Mouse (Mus musculus) NIH3T3 (cell line): Measurements from ENCODE around the gene B830017H08Rik.
A peak's percentile ranks its signal among the peaks of the same experiment; 100 is the strongest.

ENCODE experiments used
- DNase-seq: peaks from one replicate; pipeline ENCODE4 v3.0.0-alpha.2; 2012; ENCODE audit warnings: low read depth

The B830017H08Rik gene

GRCm38 (mm10) chr16:17851331-17851730, 18.4 kb downstream of the B830017H08Rik start:
- no peak for DNase-seq

- DNase-seq, result no peak
These were observed 18.9 kb downstream of the B830017H08Rik start for GRCm38 (mm10) chr16:17851860-17852259.

- DNase-seq, result no peak
These were observed 20.3 kb downstream of the B830017H08Rik start for GRCm38 (mm10) chr16:17853263-17853662.

DNA sequence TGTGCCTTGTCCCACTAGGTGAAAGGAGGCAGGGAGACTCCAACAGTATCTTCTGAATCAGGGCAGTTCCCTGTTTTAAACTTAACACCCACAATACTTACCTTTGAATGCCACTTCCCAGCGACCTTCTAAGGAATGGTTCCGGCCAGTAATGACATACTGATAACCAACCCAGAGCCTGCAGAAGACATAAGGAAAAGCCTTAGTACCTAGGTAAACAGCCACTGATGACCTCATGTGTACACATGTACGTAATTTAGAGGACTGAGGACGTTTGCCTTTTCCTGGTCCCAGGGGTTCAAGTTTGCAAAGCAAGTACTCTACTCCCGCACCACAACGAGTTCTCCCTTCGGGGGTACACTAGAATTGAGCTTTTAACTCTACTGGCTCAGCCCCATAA, 24.2 kb downstream of the B830017H08Rik start:
- no peak for DNase-seq

- DNase-seq, result peak; percentile 70
These were observed 25.7 kb downstream of the B830017H08Rik start for GRCm38 (mm10) chr16:17858592-17858991.

- no peak for DNase-seq
These were observed 32.4 kb downstream of the B830017H08Rik start for GRCm38 (mm10) chr16:17865293-17865692.

DNA sequence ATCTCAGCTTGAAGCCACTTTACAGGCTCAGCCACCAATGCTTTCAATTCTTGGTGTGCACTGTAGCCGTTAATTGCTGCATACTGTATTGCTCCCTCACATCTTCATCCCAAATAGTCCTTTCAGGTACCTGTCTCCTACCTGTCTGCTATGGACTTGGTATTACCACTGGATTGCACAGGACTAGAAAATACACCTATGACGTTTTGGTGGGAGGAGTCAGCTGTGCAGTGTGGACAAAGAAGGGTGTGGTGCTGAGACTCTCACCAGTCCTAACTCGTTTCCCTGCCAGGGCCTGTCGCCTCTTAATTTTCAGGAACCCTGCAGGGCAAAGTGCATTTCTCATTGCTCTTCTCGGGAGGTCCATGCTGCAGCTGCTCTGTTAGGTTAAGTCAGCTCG, 32.8 kb downstream of the B830017H08Rik start:
- no peak for DNase-seq

GRCm38 (mm10) chr16:17871248-17871647, 38.3 kb downstream of the B830017H08Rik start:
- DNase-seq, result no peak

DNA sequence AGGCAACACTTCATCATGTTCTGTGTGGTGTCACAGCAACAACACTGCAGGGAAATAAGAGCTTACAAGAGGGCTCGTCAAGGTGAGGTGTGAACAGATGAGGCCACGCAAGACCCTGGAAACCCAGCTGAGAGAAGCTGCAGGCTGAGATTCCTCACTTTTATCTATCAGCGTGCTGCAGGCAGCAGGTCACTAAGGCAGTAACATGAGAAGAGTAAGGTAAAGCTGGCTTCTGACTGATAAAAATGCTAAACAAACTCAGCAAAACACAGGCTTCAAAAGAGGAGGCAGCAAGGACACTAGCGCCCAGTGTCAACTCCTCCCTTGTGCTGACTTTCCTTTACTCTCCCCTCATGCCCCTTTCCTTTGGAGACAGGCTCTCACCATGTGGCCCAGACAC, 40.1 kb downstream of the B830017H08Rik start:
- no peak for DNase-seq

- DNase-seq, result no peak
These were observed 42.3 kb downstream of the B830017H08Rik start for GRCm38 (mm10) chr16:17875174-17875573.

DNA sequence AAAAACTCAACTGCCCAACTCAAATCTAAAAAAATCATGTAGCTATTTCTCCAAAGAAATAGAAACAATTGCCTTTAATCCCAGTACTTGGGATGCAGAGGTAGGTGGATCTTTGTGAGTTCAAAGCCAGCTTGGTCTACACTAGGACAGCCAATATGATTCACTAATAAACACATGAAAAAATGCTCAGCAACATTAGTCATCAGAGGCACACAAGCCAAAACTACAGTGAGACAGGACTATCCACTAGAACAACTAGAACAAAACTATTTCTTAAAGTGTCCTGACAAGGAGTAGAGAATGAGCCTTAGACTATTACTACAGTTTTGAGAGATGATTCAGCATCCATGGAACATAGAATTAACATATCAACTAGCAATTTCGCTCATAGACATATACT, 43.2 kb downstream of the B830017H08Rik start:
- DNase-seq, result peak; percentile 62

- DNase-seq, result no peak
These were observed 46.6 kb downstream of the B830017H08Rik start for GRCm38 (mm10) chr16:17879571-17879970.

- DNase-seq, result no peak
These were observed 49.3 kb downstream of the B830017H08Rik start for GRCm38 (mm10) chr16:17882196-17882595.

GRCm38 (mm10) chr16:17884116-17884515, 51.2 kb downstream of the B830017H08Rik start:
- DNase-seq, result no peak
